Mouse (Mus musculus) stomach, postnatal 0 days (tissue): ENCODE data around the gene 1600014C10Rik. TPM values are rescaled to one million over a fixed set of nuclear protein-coding genes. Genes with fewer than 3 reads are reported as not detected.

Experiments
- ATAC-seq: fragments of 200-750 bp; cut with Nextera tagmentation; 2 replicates; pipeline ENCODE4 v1.8.0; 2017; ENCODE audit not compliant: low FRiP score, low TSS enrichment
- DNase-seq: peaks from one replicate; pipeline ENCODE4 v3.0.0-alpha.2; 2016; ENCODE audit warnings: low spot score
- H3K27ac ChIP-seq: fragments of 300-500 bp; sonication (generic); replicated peaks from 2 replicates; pipeline ENCODE4 v1.5.1; 2014; ENCODE audit warnings: mild to moderate bottlenecking, control low read depth
- H3K27me3 ChIP-seq: fragments of 300-500 bp; sonication (generic); 2 replicates; pipeline ENCODE4 v1.6.1; 2014; ENCODE audit warnings: low read length; ENCODE audit not compliant: control insufficient read depth, insufficient read depth
- H3K36me3 ChIP-seq: fragments of 300-500 bp; sonication (generic); 2 replicates; pipeline ENCODE4 v1.6.1; 2014; ENCODE audit warnings: low read length, mixed read lengths; ENCODE audit not compliant: control insufficient read depth, insufficient read depth
- H3K4me1 ChIP-seq: fragments of 300-500 bp; sonication (generic); replicated peaks from 2 replicates; pipeline ENCODE4 v1.6.1; 2014; ENCODE audit warnings: antibody characterized with exemption; ENCODE audit not compliant: control insufficient read depth, insufficient read depth
- H3K4me2 ChIP-seq: fragments of 300-500 bp; sonication (generic); replicated peaks from 2 replicates; pipeline ENCODE4 v1.6.1; 2014; ENCODE audit warnings: low read depth, mild to moderate bottlenecking, control low read depth, moderate library complexity
- H3K4me3 ChIP-seq: fragments of 300-500 bp; sonication (generic); 2 replicates; pipeline ENCODE4 v1.5.1; 2014; ENCODE audit warnings: low read depth, low read length, control low read depth
- H3K9ac ChIP-seq: fragments of 300-500 bp; sonication (generic); 2 replicates; pipeline ENCODE4 v1.6.1; 2014; ENCODE audit warnings: mild to moderate bottlenecking, low read length, control low read depth, mixed read lengths
- H3K9me3 ChIP-seq: fragments of 300-500 bp; sonication (generic); 2 replicates; pipeline ENCODE4 v1.6.1; 2016; ENCODE audit warnings: low read length; ENCODE audit not compliant: control insufficient read depth
- CTCF ChIP-seq: IDR thresholded peaks from 2 replicates; pipeline ENCODE4 v1.5.1; 2016; ENCODE audit warnings: antibody characterized with exemption, low read depth, mild to moderate bottlenecking, moderate library complexity
- EP300 ChIP-seq: optimal IDR thresholded peaks from 2 replicates; pipeline ENCODE3; 2016; ENCODE audit warnings: antibody characterized with exemption
- WGBS: fragments of 180-500 bp; shearing (Covaris S2); extraction: QIAGEN DNeasy Blood & Tissue Kit; methylation state at CpG from one replicate; pipeline ENCODE4 v1.1.7; 2014; 5-methylcytosine and 5-hydroxymethylcytosine counted together
- polyA plus RNA-seq: library from polyadenylated mRNA; unstranded; fragments of >200 nt; fragmentation: Nextera tagmentation; extraction: Ambion mirVana; gene quantifications from 2 replicates; pipeline ENCODE4 v1.2.1, GENCODE M21; 2015

1600014C10Rik gene
- polyA plus RNA-seq, 1 experiment from 2014 or later = 10.3 TPM

DNA sequence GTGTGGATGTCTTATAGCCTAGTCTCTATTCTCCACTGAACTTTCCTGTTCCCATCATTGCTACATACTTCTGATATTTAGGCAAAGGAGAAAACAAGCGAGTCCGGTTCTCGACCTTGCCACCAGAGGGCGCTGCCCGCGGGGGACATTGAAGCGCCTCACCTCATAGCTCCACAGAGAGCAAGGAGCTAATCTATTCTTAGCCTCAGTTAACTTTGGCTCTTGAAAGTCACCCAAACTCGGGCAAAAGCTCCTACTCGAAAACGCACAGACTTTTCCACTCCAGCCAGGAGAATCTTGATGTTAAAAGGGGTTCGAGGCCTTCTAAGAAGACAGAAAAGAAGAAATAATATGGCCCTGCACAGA, 438 bp upstream of the 1600014C10Rik start:
- Histone ChIP-seq H3K4me3 (peak overlapping the region; percentile 60), H3K36me3 (no peaks in the 10 kb centered on the region), H3K9me3 (no peaks in the 10 kb centered on the region), H3K4me2 (peak overlapping the region; percentile 88), H3K9ac (no peak overlapping the region), H3K27me3 (no peaks in the 10 kb centered on the region), H3K27ac (peak overlapping the region; percentile 86), H3K4me1 (no peaks in the 10 kb centered on the region; the same call in 1 of the 2 replicates)
- peak; percentile 86 for DNase-seq
- TF ChIP-seq CTCF (peak; percentile 94), EP300 (no peak)
- 1% methylated on average over 11 of the region's 11 CpGs for WGBS
- peak; percentile 70 for ATAC-seq

DNA sequence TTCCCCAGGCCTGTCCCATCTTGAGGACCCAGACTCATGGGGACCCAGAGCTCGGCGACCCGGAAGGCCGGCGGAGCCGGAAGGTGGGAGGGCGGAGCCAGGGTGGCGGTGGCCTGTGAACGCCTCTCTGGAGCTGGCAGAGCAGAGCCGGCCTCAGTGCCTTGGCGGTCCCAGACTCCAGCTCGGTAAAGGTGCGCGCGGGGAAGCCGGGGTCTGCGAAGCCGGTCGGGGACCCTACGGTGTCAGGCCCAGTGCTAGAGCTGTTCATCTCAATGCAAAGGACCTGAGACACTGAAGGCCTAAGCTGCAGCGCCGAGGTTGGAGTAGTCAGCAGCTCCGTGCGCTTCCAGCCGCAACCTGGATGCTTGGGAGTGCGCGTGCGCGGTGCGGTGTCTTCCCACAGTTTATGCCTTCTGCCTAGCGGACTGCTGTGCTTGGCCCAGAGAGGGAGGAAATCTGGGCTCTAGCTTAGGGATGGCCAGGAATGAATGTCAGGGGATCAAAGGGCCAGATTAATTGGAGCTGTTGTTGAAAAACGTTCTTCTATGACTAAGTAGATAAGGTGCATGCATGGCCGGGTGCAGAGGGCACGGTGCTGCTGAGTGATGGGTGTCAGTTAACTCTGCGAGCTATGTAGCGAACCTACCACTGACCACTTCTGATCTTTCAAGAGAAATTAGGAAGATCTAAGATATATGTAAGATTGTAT, 846 bp downstream of the 1600014C10Rik start:
- Histone ChIP-seq H3K4me1 (no peaks in the 10 kb centered on the region; the same call in 1 of the 2 replicates), H3K9me3 (no peaks in the 10 kb centered on the region), H3K27me3 (no peaks in the 10 kb centered on the region), H3K9ac (peak overlapping the region; percentile 65), H3K27ac (peak overlapping the region; percentile 86), H3K4me3 (peak overlapping the region; percentile 60), H3K36me3 (no peaks in the 10 kb centered on the region), H3K4me2 (peak overlapping the region; percentile 88)
- WGBS = 4% methylated on average over 36 of the region's 36 CpGs
- TF ChIP-seq EP300 (no peak), CTCF (no peak; the same call in 1 of the 2 replicates)
- DNase-seq (peak; percentile 82), ATAC-seq (peak; percentile 83)

DNA sequence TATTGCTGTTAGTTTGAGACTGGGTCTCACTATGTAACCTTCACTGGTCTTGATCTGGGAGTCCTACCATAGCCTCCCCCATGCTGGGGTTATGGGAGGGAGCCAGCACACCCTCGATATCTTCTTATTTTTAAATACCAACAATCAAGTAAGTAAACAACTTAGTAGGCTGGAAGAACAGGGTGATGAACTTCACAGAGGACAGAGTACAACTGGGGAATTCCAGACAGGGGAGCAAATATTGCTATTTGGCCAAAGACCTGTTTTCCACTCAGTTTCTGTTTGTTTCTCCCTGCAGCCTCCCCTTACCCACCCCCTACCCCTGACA, 1.4 kb downstream of the 1600014C10Rik start:
- no peaks in the 10 kb centered on the region for H3K27me3 ChIP-seq
- H3K4me2 ChIP-seq = peak overlapping the region; percentile 88
- H3K4me3 ChIP-seq = peak overlapping the region; percentile 60
- H3K36me3 ChIP-seq = no peaks in the 10 kb centered on the region
- H3K27ac ChIP-seq = no peak overlapping the region
- H3K4me1 ChIP-seq = no peaks in the 10 kb centered on the region; the same call in 1 of the 2 replicates
- H3K9ac ChIP-seq = 0 out of 2 replicates have a peak overlapping the region, but pooled peaks have one; percentile 65
- no peak for TF ChIP-seq CTCF
- TF ChIP-seq EP300 = no peak
- ATAC-seq (no peak), DNase-seq (no peak)
- H3K9me3 ChIP-seq = no peaks in the 10 kb centered on the region
- WGBS = 22% methylated on average over 1 of the region's 1 CpGs

DNA sequence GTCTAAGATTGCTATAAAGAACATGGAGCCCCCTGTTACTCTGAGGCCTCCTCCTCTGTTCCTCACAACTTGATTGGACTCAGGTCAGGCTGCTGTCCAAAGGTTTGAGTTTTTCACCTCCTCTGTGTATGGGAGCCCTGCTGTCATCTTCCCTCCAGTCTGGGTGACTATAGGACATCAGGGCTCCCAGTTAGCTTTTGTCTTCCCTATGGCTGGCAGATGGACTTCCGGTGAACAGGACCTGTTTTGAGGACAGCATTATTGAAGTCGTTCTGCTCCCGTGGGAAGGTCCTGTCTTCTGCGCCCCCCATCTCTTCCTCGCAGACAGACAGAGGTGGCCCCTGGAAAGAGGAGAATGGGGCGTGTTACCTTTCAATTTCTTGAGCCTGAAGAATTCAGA, 1.8 kb downstream of the 1600014C10Rik start:
- Histone ChIP-seq H3K9ac (no peak overlapping the region), H3K4me3 (no peak overlapping the region), H3K27me3 (no peaks in the 10 kb centered on the region), H3K4me1 (no peaks in the 10 kb centered on the region; the same call in 1 of the 2 replicates), H3K27ac (no peak overlapping the region), H3K9me3 (no peaks in the 10 kb centered on the region), H3K36me3 (no peaks in the 10 kb centered on the region), H3K4me2 (no peak overlapping the region; the same call in 1 of the 2 replicates)
- no peak for DNase-seq
- TF ChIP-seq CTCF (no peak), EP300 (no peak)
- ATAC-seq = no peak
- WGBS = 71% methylated on average over 6 of the region's 6 CpGs

DNA sequence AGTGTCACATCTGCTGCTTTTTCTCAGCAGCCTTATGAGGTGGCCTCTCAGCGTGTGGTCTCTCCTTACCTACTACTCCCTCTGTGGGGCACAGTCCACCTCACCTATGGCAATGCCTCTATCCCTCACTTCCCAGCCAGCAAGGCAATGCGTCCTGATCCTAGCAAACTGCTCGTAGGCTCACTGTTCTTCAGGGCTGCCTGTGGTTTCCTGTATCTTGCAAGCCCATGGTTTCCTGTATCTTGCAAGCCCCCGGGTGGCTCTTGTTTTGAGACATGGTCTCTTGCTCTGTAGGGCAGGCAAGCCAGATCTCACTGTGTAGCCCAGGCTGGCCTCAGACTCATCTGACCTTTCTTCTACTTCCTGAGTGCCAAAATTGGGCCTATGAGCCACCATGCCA, 3.8 kb downstream of the 1600014C10Rik start:
- 69% methylated on average over 4 of the region's 4 CpGs for WGBS
- H3K9me3 ChIP-seq = no peaks in the 10 kb centered on the region
- DNase-seq = no peak
- H3K4me2 ChIP-seq = no peak overlapping the region
- H3K4me1 ChIP-seq = no peaks in the 10 kb centered on the region; the same call in 1 of the 2 replicates
- H3K27me3 ChIP-seq = no peaks in the 10 kb centered on the region
- no peak for ATAC-seq
- H3K4me3 ChIP-seq = no peak overlapping the region
- H3K27ac ChIP-seq = no peak overlapping the region
- H3K9ac ChIP-seq = no peak overlapping the region
- TF ChIP-seq EP300 (no peak), CTCF (no peak)
- no peaks in the 10 kb centered on the region for H3K36me3 ChIP-seq

DNA sequence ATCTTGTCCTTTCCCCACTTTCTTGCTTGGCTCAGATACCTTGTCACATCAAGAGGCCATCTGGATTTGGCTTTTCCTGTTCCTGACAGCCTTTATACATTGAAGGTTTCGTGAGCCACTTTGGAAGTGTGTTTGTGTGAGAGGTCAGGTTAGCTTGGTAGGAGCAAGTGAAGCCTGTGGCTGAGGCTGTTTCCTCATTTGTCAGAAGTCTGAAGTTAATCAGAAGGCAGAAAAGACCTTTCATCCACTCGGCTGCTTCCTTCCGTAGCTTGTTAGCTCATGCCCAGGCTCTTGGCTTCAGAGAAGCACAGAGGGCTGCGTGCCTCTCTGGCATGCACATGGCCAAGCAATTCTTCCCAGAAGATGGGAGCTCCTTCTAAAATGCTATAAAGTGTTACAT, 4.8 kb downstream of the 1600014C10Rik start:
- no peaks in the 10 kb centered on the region for H3K9me3 ChIP-seq
- WGBS = 55% methylated on average over 4 of the region's 4 CpGs
- H3K4me3 ChIP-seq = no peak overlapping the region
- TF ChIP-seq CTCF (no peak), EP300 (no peak)
- no peak overlapping the region for H3K4me2 ChIP-seq
- H3K9ac ChIP-seq = no peak overlapping the region
- no peak for DNase-seq
- H3K27me3 ChIP-seq = no peaks in the 10 kb centered on the region
- H3K36me3 ChIP-seq = no peaks in the 10 kb centered on the region
- H3K27ac ChIP-seq = no peak overlapping the region
- ATAC-seq = no peak
- no peaks in the 10 kb centered on the region; the same call in 1 of the 2 replicates for H3K4me1 ChIP-seq
